Mouse (Mus musculus): Measurements from ENCODE around the gene Glb1l. TPM values are rescaled to one million over a fixed set of nuclear protein-coding genes. Genes with fewer than 3 reads are reported as not detected.
A peak's percentile ranks its signal among the peaks of the same experiment; 100 is the strongest.

Glb1l gene
- polyA plus RNA-seq, 1 experiment from 2014 or later: 25.4 TPM

- WGBS: 78% methylated on average over 5 of the region's 5 CpGs
- Histone ChIP-seq H3K4me3 (ENCODE audit: low read depth, low read length) (no peak overlapping the region), H3K36me3 (ENCODE audit: control insufficient read depth, insufficient read depth, low read length) (peaks cover 9% of the 10 kb centered on the region), H3K4me1 (ENCODE audit: control insufficient read depth, insufficient read depth, low read length) (peaks cover 33% of the 10 kb centered on the region), H3K9me3 (replicated peaks; ENCODE audit: control insufficient read depth, low read length, poor library complexity, severe bottlenecking) (no peaks in the 10 kb centered on the region), H3K27me3 (ENCODE audit: control insufficient read depth, insufficient read depth, low read depth, low read length) (peaks cover 18% of the 10 kb centered on the region), H3K27ac (ENCODE audit: low read length) (no peak overlapping the region), H3K9ac (ENCODE audit: low read depth, low read length) (no peak overlapping the region), H3K4me2 (ENCODE audit: low read length) (no peak overlapping the region)
- no peak for ATAC-seq
Observed at GRCm38 (mm10) chr1:75214886-75215285, 4.3 kb upstream of the Glb1l start.

GRCm38 (mm10) chr1:75214442-75214841, 3.8 kb upstream of the Glb1l start:
- Histone ChIP-seq H3K4me2 (ENCODE audit: low read length) (no peak overlapping the region), H3K4me1 (ENCODE audit: control insufficient read depth, insufficient read depth, low read length) (peaks cover 35% of the 10 kb centered on the region), H3K27ac (ENCODE audit: low read length) (no peak overlapping the region), H3K9ac (ENCODE audit: low read depth, low read length) (no peak overlapping the region), H3K9me3 (replicated peaks; ENCODE audit: control insufficient read depth, low read length, poor library complexity, severe bottlenecking) (no peaks in the 10 kb centered on the region), H3K4me3 (ENCODE audit: low read depth, low read length) (no peak overlapping the region), H3K27me3 (ENCODE audit: control insufficient read depth, insufficient read depth, low read depth, low read length) (peaks cover 16% of the 10 kb centered on the region; the same call in 1 of the 2 replicates), H3K36me3 (ENCODE audit: control insufficient read depth, insufficient read depth, low read length) (peaks cover 9% of the 10 kb centered on the region)
- 91% methylated on average over 2 of the region's 2 CpGs for WGBS
- no peak for ATAC-seq

- H3K9ac ChIP-seq (ENCODE audit: low read depth, low read length): no peak overlapping the region
- no peak overlapping the region for H3K4me2 ChIP-seq (ENCODE audit: low read length)
- no peak overlapping the region for H3K27ac ChIP-seq (ENCODE audit: low read length)
- H3K27me3 ChIP-seq (ENCODE audit: control insufficient read depth, insufficient read depth, low read depth, low read length): peaks cover 10% of the 10 kb centered on the region; the same call in 1 of the 2 replicates
- no peaks in the 10 kb centered on the region for H3K9me3 ChIP-seq (replicated peaks; ENCODE audit: control insufficient read depth, low read length, poor library complexity, severe bottlenecking)
- peaks cover 40% of the 10 kb centered on the region for H3K4me1 ChIP-seq (ENCODE audit: control insufficient read depth, insufficient read depth, low read length)
- ATAC-seq: no peak
- H3K4me3 ChIP-seq (ENCODE audit: low read depth, low read length): no peak overlapping the region
- peaks cover 9% of the 10 kb centered on the region for H3K36me3 ChIP-seq (ENCODE audit: control insufficient read depth, insufficient read depth, low read length)
- 94% methylated on average over 7 of the region's 7 CpGs for WGBS
Observed at GRCm38 (mm10) chr1:75213096-75213495, 2.5 kb upstream of the Glb1l start.

- ATAC-seq: no peak
- peaks cover 9% of the 10 kb centered on the region for H3K36me3 ChIP-seq (ENCODE audit: control insufficient read depth, insufficient read depth, low read length)
- H3K4me2 ChIP-seq (ENCODE audit: low read length): no peak overlapping the region
- H3K9ac ChIP-seq (ENCODE audit: low read depth, low read length): no peak overlapping the region
- 86% methylated on average over 4 of the region's 4 CpGs for WGBS
- no peak overlapping the region for H3K27ac ChIP-seq (ENCODE audit: low read length)
- peaks cover 41% of the 10 kb centered on the region for H3K4me1 ChIP-seq (ENCODE audit: control insufficient read depth, insufficient read depth, low read length)
- no peak overlapping the region for H3K4me3 ChIP-seq (ENCODE audit: low read depth, low read length)
- H3K9me3 ChIP-seq (replicated peaks; ENCODE audit: control insufficient read depth, low read length, poor library complexity, severe bottlenecking): no peaks in the 10 kb centered on the region
- 0 out of 2 replicates have a peak, but pooled peaks cover 6% of the 10 kb centered on the region for H3K27me3 ChIP-seq (ENCODE audit: control insufficient read depth, insufficient read depth, low read depth, low read length)
Observed at GRCm38 (mm10) chr1:75212542-75212941, 1.9 kb upstream of the Glb1l start.

- H3K4me1 ChIP-seq (ENCODE audit: control insufficient read depth, insufficient read depth, low read length): peaks cover 41% of the 10 kb centered on the region
Observed at GRCm38 (mm10) chr1:75211141-75211708, 612 bp upstream of the Glb1l start.

GRCm38 (mm10) chr1:75208967-75209678, 1.5 kb downstream of the Glb1l start:
- peaks cover 4% of the 10 kb centered on the region for H3K36me3 ChIP-seq (ENCODE audit: control insufficient read depth, insufficient read depth, low read length)
- 13% methylated on average over 34 of the region's 34 CpGs for WGBS
- H3K27me3 ChIP-seq (ENCODE audit: control insufficient read depth, insufficient read depth, low read depth, low read length): no peaks in the 10 kb centered on the region
- peak overlapping the region; percentile 50 for H3K4me2 ChIP-seq (ENCODE audit: low read length)
- no peaks in the 10 kb centered on the region for H3K9me3 ChIP-seq (replicated peaks; ENCODE audit: control insufficient read depth, low read length, poor library complexity, severe bottlenecking)
- peak overlapping the region; percentile 58 for H3K9ac ChIP-seq (ENCODE audit: low read depth, low read length)
- no peak overlapping the region for H3K27ac ChIP-seq (ENCODE audit: low read length)
- peaks cover 41% of the 10 kb centered on the region for H3K4me1 ChIP-seq (ENCODE audit: control insufficient read depth, insufficient read depth, low read length)
- no peak for ATAC-seq
- peak overlapping the region; percentile 24 for H3K4me3 ChIP-seq (ENCODE audit: low read depth, low read length)

More at GRCm38 (mm10) chr1:75211141-75211708, 612 bp upstream of the Glb1l start:
- Histone ChIP-seq H3K4me3 (ENCODE audit: low read depth, low read length) (peak overlapping the region; percentile 69), H3K9ac (ENCODE audit: low read depth, low read length) (peak overlapping the region; percentile 85), H3K4me2 (ENCODE audit: low read length) (peak overlapping the region; percentile 98), H3K36me3 (ENCODE audit: control insufficient read depth, insufficient read depth, low read length) (peaks cover 9% of the 10 kb centered on the region), H3K27me3 (ENCODE audit: control insufficient read depth, insufficient read depth, low read depth, low read length) (no peaks in the 10 kb centered on the region), H3K27ac (ENCODE audit: low read length) (no peak overlapping the region), H3K9me3 (replicated peaks; ENCODE audit: control insufficient read depth, low read length, poor library complexity, severe bottlenecking) (no peaks in the 10 kb centered on the region)
- peak; percentile 36; the same call in 1 of the 2 replicates for ATAC-seq
- WGBS: 12% methylated on average over 17 of the region's 17 CpGs

- no peak overlapping the region for H3K4me2 ChIP-seq (ENCODE audit: low read length)
- no peaks in the 10 kb centered on the region for H3K4me1 ChIP-seq (ENCODE audit: control insufficient read depth, insufficient read depth, low read length)
- ATAC-seq: no peak
- H3K9me3 ChIP-seq (replicated peaks; ENCODE audit: control insufficient read depth, low read length, poor library complexity, severe bottlenecking): no peaks in the 10 kb centered on the region
- no peak overlapping the region for H3K27ac ChIP-seq (ENCODE audit: low read length)
- H3K4me3 ChIP-seq (ENCODE audit: low read depth, low read length): no peak overlapping the region
- H3K9ac ChIP-seq (ENCODE audit: low read depth, low read length): no peak overlapping the region
- peaks cover 23% of the 10 kb centered on the region for H3K36me3 ChIP-seq (ENCODE audit: control insufficient read depth, insufficient read depth, low read length)
- no peaks in the 10 kb centered on the region for H3K27me3 ChIP-seq (ENCODE audit: control insufficient read depth, insufficient read depth, low read depth, low read length)
- 93% methylated on average over 1 of the region's 1 CpGs for WGBS
Observed at GRCm38 (mm10) chr1:75201236-75201635, 9.4 kb downstream of the Glb1l start.

GRCm38 (mm10) chr1:75192452-75192851, 18.2 kb downstream of the Glb1l start:
- peak overlapping the region; percentile 98 for H3K27ac ChIP-seq (ENCODE audit: low read length)
- no peaks in the 10 kb centered on the region for H3K27me3 ChIP-seq (ENCODE audit: control insufficient read depth, insufficient read depth, low read depth, low read length)
- H3K36me3 ChIP-seq (ENCODE audit: control insufficient read depth, insufficient read depth, low read length): peaks cover 26% of the 10 kb centered on the region
- under 1% methylated on average over 19 of the region's 19 CpGs for WGBS
- H3K4me2 ChIP-seq (ENCODE audit: low read length): peak overlapping the region; percentile 99
- peak overlapping the region; percentile 78 for H3K4me3 ChIP-seq (ENCODE audit: low read depth, low read length)
- no peaks in the 10 kb centered on the region for H3K9me3 ChIP-seq (replicated peaks; ENCODE audit: control insufficient read depth, low read length, poor library complexity, severe bottlenecking)
- ATAC-seq: peak; percentile 15
- H3K9ac ChIP-seq (ENCODE audit: low read depth, low read length): peak overlapping the region; percentile 90
- peaks cover 24% of the 10 kb centered on the region for H3K4me1 ChIP-seq (ENCODE audit: control insufficient read depth, insufficient read depth, low read length)

Measured in midbrain, embryonic 16.5 days (tissue).